Mouse (Mus musculus): Measurements from ENCODE around the gene Mbd4. TPM values are rescaled to one million over a fixed set of nuclear protein-coding genes. Genes with fewer than 3 reads are reported as not detected.
A peak's percentile ranks its signal among the peaks of the same experiment; 100 is the strongest.
"Not testable (repeated sequence)": the region's sequence is repeated elsewhere in the genome, so short reads cannot be mapped to it uniquely, and the experiment has no call there.

Mbd4 gene
- polyA plus RNA-seq, 1 experiment from 2014 or later, result 22.5 TPM

DNA sequence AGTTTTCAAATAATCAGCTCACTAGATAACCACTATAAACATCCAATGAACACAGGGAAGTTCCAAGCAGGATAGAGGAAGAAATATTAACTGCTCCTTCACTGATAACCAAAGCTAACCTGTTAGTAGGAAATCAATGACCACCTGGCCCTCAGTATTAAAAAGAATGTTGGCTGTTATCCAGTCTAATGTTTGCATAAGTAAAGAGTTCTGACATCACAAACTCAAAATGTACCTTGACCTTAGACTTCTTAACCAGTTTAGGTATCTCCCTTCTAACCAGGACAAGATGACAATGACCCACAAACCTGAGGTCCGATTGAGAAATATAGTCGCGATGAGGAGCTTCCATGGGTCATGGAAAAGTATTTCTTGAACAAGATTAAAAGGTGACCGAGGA is 8.2 kb downstream of the Mbd4 start:
- Histone ChIP-seq H3K9ac (replicated peaks; ENCODE audit: low read length) (no peak overlapping the region), H3K36me3 (replicated peaks; ENCODE audit: control insufficient read depth, insufficient read depth, low read depth, low read length) (no peaks in the 10 kb centered on the region; the same call in none of the 2 replicates), H3K4me3 (ENCODE audit: low read depth, low read length) (no peak overlapping the region), H3K4me1 (ENCODE audit: control insufficient read depth, insufficient read depth, low read length) (no peaks in the 10 kb centered on the region), H3K27ac (replicated peaks; ENCODE audit: low read depth, low read length) (no peak overlapping the region), H3K4me2 (ENCODE audit: low read depth, low read length) (no peak overlapping the region), H3K9me3 (replicated peaks; ENCODE audit: control insufficient read depth, low read length) (no peaks in the 10 kb centered on the region), H3K27me3 (ENCODE audit: control insufficient read depth, insufficient read depth, low read length) (no peaks in the 10 kb centered on the region)
- WGBS, result 94% methylated on average over 4 of the region's 4 CpGs
- ATAC-seq (replicated peaks; ENCODE audit: insufficient number of reproducible peaks, low FRiP score, low TSS enrichment, low read depth) (no peak), DNase-seq (ENCODE audit: low spot score) (no peak)

DNA sequence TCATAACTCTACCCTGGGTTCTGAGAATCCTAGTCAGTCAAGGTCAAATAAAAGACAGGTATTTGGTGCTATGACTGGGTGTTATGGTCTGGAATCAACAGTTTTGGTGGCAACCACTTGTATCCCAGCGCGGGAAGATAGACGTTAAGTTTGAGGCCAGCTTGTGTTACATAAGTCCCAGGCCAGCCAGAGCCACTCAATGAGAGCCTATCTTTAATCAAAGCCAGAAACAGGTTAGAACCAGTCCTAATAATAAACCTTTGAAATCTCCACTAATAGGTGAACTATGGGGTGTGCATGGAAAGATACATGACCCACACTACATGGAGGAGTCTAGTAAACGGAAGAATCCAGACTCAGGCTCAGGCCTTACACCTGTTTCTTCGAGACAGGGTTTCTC is 14.4 kb downstream of the Mbd4 start:
- Histone ChIP-seq H3K9me3 (replicated peaks; ENCODE audit: control insufficient read depth, low read length) (no peaks in the 10 kb centered on the region), H3K36me3 (replicated peaks; ENCODE audit: control insufficient read depth, insufficient read depth, low read depth, low read length) (no peaks in the 10 kb centered on the region; the same call in 1 of the 2 replicates), H3K4me2 (ENCODE audit: low read depth, low read length) (peak overlapping the region; percentile 71), H3K27me3 (ENCODE audit: control insufficient read depth, insufficient read depth, low read length) (no peaks in the 10 kb centered on the region), H3K9ac (replicated peaks; ENCODE audit: low read length) (no peak overlapping the region), H3K27ac (replicated peaks; ENCODE audit: low read depth, low read length) (no peak overlapping the region), H3K4me3 (ENCODE audit: low read depth, low read length) (no peak overlapping the region), H3K4me1 (ENCODE audit: control insufficient read depth, insufficient read depth, low read length) (no peaks in the 10 kb centered on the region)
- peak; percentile 6 for DNase-seq (ENCODE audit: low spot score)
- WGBS, result 64% methylated on average over 5 of the region's 5 CpGs
- 0 out of 2 replicates have a peak, but pooled peaks have one; percentile 19 for ATAC-seq (replicated peaks; ENCODE audit: insufficient number of reproducible peaks, low FRiP score, low TSS enrichment, low read depth)

DNA sequence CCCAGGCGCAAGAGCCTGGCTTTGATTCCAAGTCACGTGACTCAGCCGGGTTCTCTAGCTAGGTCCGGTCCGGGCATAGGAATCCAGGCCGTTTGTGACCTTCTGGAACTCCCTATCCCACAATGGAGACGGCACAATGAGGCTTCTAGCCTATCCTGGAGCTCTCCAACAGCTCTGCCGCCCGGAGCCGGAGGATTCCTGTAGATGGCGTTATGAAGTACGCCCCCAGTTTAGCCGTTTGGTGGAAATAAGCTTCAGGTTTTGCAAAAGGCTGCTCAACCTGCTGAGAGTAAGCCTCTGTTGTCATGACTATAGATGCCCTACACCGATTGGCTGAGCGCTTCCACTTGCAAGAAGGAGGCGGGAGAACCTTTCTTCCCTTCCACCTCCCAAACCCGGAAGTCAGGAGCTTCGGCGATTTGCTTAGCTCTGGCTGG is 15.0 kb downstream of the Mbd4 start, which contains the start of gene Efcab12:
Gene Efcab12 (minus strand): TSS at position 252 of the 437 bp plus-strand sequence.
- no peaks in the 10 kb centered on the region for H3K9me3 ChIP-seq (replicated peaks; ENCODE audit: control insufficient read depth, low read length)

DNA sequence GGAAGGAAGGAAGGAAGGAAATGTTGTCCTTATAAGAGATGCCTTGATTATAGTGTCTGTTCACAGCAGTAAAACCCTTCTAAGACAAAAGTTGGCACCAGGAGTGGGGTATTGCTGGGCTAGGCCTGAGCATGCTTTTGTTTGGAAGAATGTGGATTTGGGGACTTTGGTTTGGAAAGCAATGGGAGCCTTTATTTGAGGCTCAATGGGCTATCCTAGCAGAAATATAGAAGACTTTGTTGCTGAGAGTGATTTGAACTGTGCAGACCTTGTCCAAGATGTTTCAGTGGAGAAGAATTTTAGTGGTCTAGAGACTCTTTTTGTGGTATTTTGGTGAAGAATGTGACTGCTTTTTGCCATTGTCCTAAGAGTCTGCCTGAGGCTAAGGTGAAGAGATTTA is 19.3 kb downstream of the Mbd4 start:
- Histone ChIP-seq H3K4me3 (ENCODE audit: low read depth, low read length) (no peak overlapping the region), H3K27me3 (ENCODE audit: control insufficient read depth, insufficient read depth, low read length) (no peaks in the 10 kb centered on the region)
- no peak for ATAC-seq (replicated peaks; ENCODE audit: insufficient number of reproducible peaks, low FRiP score, low TSS enrichment, low read depth)

More for the DNA sequence above, 15.0 kb downstream of the Mbd4 start, which contains the start of gene Efcab12:
- peak within 1 kb of the TSS; percentile 71 for H3K4me2 ChIP-seq (ENCODE audit: low read depth, low read length)
- under 1% methylated on average over 19 of the region's 19 CpGs for WGBS
- H3K27me3 ChIP-seq (ENCODE audit: control insufficient read depth, insufficient read depth, low read length), result no peaks in the 10 kb centered on the region
- peak within 1 kb of the TSS; percentile 19 for H3K9ac ChIP-seq (replicated peaks; ENCODE audit: low read length)
- H3K27ac ChIP-seq (replicated peaks; ENCODE audit: low read depth, low read length), result no peak within 1 kb of the TSS
- H3K4me3 ChIP-seq (ENCODE audit: low read depth, low read length), result peak within 1 kb of the TSS; percentile 24
- peak; percentile 84 for DNase-seq (ENCODE audit: low spot score)
- ATAC-seq (replicated peaks; ENCODE audit: insufficient number of reproducible peaks, low FRiP score, low TSS enrichment, low read depth), result peak; percentile 80
- H3K36me3 ChIP-seq (replicated peaks; ENCODE audit: control insufficient read depth, insufficient read depth, low read depth, low read length), result no peaks in the 10 kb centered on the region
- H3K4me1 ChIP-seq (ENCODE audit: control insufficient read depth, insufficient read depth, low read length), result no peaks in the 10 kb centered on the region

DNA sequence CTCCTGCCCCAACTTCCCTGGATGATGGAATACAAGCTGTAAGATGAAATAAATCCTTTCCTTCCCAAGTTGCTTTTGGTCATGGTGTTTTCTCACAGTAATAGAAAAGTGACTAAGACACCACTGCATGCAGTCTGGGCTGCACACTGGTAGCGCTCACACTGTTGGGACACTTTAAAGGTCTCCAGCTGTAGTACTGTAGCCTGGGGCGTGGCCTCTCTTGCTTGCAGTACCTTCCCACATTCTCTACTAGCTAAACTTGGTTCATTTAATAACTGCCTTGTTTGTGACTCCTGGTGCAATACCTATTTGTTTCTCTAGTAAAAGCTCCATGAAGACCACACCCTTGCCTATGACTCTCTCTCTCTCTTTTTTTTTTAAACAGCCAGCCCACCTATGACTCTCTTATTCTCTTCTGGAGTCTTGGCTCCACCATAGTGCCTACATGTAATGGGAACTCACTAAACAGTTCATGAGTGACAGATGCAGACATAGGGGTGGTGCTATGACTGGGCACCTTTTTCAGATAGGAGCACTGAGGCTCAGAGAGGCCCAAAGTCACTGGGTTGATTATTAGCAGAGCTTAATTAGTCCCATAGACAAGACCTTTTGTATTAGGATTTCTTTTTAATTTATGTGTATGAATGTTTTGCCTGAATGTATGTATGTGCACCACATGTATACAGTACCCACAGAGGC is 20.9 kb downstream of the Mbd4 start:
- Histone ChIP-seq H3K4me2 (ENCODE audit: low read depth, low read length) (no peak overlapping the region), H3K4me1 (ENCODE audit: control insufficient read depth, insufficient read depth, low read length) (no peaks in the 10 kb centered on the region), H3K9ac (replicated peaks; ENCODE audit: low read length) (no peak overlapping the region), H3K27ac (replicated peaks; ENCODE audit: low read depth, low read length) (no peak overlapping the region), H3K9me3 (replicated peaks; ENCODE audit: control insufficient read depth, low read length) (no peaks in the 10 kb centered on the region), H3K27me3 (ENCODE audit: control insufficient read depth, insufficient read depth, low read length) (no peaks in the 10 kb centered on the region), H3K4me3 (ENCODE audit: low read depth, low read length) (no peak overlapping the region), H3K36me3 (replicated peaks; ENCODE audit: control insufficient read depth, insufficient read depth, low read depth, low read length) (no peaks in the 10 kb centered on the region)
- 88% methylated on average over 2 of the region's 2 CpGs for WGBS
- DNase-seq (ENCODE audit: low spot score) (no peak), ATAC-seq (replicated peaks; ENCODE audit: insufficient number of reproducible peaks, low FRiP score, low TSS enrichment, low read depth) (no peak)

More for the DNA sequence above, 19.3 kb downstream of the Mbd4 start:
- no peaks in the 10 kb centered on the region for H3K9me3 ChIP-seq (replicated peaks; ENCODE audit: control insufficient read depth, low read length)
- no peak overlapping the region for H3K9ac ChIP-seq (replicated peaks; ENCODE audit: low read length)
- H3K36me3 ChIP-seq (replicated peaks; ENCODE audit: control insufficient read depth, insufficient read depth, low read depth, low read length), result no peaks in the 10 kb centered on the region
- no peak for DNase-seq (ENCODE audit: low spot score)
- H3K27ac ChIP-seq (replicated peaks; ENCODE audit: low read depth, low read length), result no peak overlapping the region
- no peaks in the 10 kb centered on the region for H3K4me1 ChIP-seq (ENCODE audit: control insufficient read depth, insufficient read depth, low read length)
- H3K4me2 ChIP-seq (ENCODE audit: low read depth, low read length), result no peak overlapping the region

DNA sequence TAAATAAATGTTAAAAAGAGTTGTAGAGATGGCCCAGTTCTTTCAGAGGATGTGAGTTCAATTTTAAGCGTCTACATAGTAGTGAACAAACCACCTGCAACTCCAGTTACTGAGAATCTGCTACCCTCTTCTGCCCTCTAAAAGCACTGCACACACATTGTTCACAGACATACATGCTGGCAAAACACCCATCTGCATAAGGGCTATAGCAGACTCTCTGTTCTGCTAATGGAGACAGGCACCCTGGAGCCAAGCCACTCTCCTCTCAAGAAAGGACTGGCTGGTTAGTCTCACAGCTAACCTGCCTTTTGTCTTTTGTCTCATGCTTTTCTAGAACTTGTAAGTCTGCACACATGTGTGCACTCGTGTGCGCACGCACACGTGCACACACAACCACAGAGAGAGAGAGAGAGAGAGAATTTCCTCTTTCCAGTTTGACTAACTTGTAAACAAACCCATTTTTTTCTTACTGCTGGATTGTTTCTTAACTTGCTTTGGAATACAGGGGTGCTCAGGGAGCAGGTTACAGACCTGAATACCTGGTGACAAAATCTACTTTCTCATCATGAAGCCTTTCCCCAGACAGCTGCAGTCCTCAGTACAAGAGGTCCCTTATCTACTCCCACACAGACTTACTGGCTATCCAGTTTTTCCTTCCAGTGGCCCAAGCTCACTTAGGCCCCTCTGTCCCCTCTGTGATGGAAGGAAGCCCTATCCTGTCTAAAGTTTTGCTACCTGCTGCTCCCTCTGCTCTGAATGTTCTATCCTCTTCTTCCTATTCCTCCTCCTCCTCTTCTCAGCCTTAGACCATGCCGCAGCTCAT is 22.2 kb downstream of the Mbd4 start:
- DNase-seq (ENCODE audit: low spot score), result no peak
- Histone ChIP-seq H3K4me3 (ENCODE audit: low read depth, low read length) (no peak overlapping the region), H3K4me1 (ENCODE audit: control insufficient read depth, insufficient read depth, low read length) (no peaks in the 10 kb centered on the region), H3K9ac (replicated peaks; ENCODE audit: low read length) (no peak overlapping the region), H3K36me3 (replicated peaks; ENCODE audit: control insufficient read depth, insufficient read depth, low read depth, low read length) (no peaks in the 10 kb centered on the region), H3K9me3 (replicated peaks; ENCODE audit: control insufficient read depth, low read length) (no peaks in the 10 kb centered on the region), H3K27ac (replicated peaks; ENCODE audit: low read depth, low read length) (no peak overlapping the region), H3K4me2 (ENCODE audit: low read depth, low read length) (no peak overlapping the region), H3K27me3 (ENCODE audit: control insufficient read depth, insufficient read depth, low read length) (no peaks in the 10 kb centered on the region)
- no peak for ATAC-seq (replicated peaks; ENCODE audit: insufficient number of reproducible peaks, low FRiP score, low TSS enrichment, low read depth)
- 91% methylated on average over 6 of the region's 6 CpGs for WGBS

DNA sequence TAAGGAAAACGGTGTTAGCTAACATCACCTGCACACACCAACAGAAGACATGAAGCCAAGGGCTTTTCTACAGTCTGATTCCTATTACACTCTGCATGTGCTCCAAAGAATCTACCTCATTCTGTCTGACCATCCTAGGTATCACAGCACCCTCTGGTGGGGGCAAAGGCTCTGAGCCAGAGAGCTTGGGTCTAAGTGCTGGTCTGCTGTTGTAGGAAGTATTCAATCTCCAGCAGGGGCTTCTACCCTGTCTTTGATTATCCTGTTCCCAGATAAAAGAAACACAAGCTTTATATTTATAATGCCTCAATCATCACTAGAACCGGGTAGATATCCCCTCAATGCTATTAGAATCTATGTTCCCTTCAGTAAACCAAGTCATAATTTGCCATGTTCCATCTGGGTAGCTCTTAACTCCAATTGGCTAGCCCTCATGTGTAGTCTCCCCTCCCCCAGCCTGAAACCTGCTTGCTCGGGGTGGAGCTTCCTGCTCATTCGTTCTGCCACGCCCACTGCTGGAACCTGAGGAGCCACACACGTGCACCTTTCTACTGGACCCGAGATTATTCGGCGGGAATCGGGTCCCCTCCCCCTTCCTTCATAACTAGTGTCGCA is 29.2 kb downstream of the Mbd4 start:
- not testable (repeated sequence) for H3K9me3 ChIP-seq (replicated peaks; ENCODE audit: control insufficient read depth, low read length); H3K9ac ChIP-seq (replicated peaks; ENCODE audit: low read length); H3K36me3 ChIP-seq (replicated peaks; ENCODE audit: control insufficient read depth, insufficient read depth, low read depth, low read length); H3K4me2 ChIP-seq (ENCODE audit: low read depth, low read length); H3K4me1 ChIP-seq (ENCODE audit: control insufficient read depth, insufficient read depth, low read length); H3K27me3 ChIP-seq (ENCODE audit: control insufficient read depth, insufficient read depth, low read length); H3K27ac ChIP-seq (replicated peaks; ENCODE audit: low read depth, low read length)
- peak; percentile 94 for ATAC-seq (replicated peaks; ENCODE audit: insufficient number of reproducible peaks, low FRiP score, low TSS enrichment, low read depth)
- WGBS, result 2% methylated on average over 4 of the region's 11 CpGs
- peak; percentile 91 for DNase-seq (ENCODE audit: low spot score)
- 0 out of 2 replicates have a peak overlapping the region, but pooled peaks have one; percentile 1 for H3K4me3 ChIP-seq (ENCODE audit: low read depth, low read length)

Data from embryonic facial prominence, embryonic 11.5 days (tissue).